Mouse (Mus musculus) MEL (cell line): ENCODE measurements around the gene Brcc3. TPM values are rescaled to one million over a fixed set of nuclear protein-coding genes. Genes with fewer than 3 reads are reported as not detected.
A peak's percentile ranks its signal among the peaks of the same experiment; 100 is the strongest.

Source experiments
- DNase-seq: peaks from one replicate; pipeline ENCODE4 v3.0.0; 2011; ENCODE audit warnings: low read depth, low spot score
- H3K27ac ChIP-seq: 2 replicates; pipeline ENCODE4 v1.5.1; 2012; ENCODE audit warnings: low read depth, mild to moderate bottlenecking, control low read depth, low read length, moderate library complexity; ENCODE audit not compliant: control insufficient read depth
- H3K27me3 ChIP-seq, 2 experiments: fragments of 150-350 bp in 1 of 2; sonication (generic) in 1 of 2; 2 replicates each; pipeline ENCODE4 v1.6.1; 2012; ENCODE audit warnings: low read length in 2 of 2, mild to moderate bottlenecking in 2 of 2, improper control_type of control experiment in 1 of 2, moderate library complexity in 1 of 2; ENCODE audit not compliant: insufficient read depth in 2 of 2, control insufficient read depth in 1 of 2
- H3K36me3 ChIP-seq, 2 experiments: 2 replicates each; pipeline ENCODE4 v1.6.1; 2012 to 2014; ENCODE audit warnings: low read length in 2 of 2, improper control_type of control experiment in 1 of 2, inconsistent platforms in 1 of 2, mild to moderate bottlenecking in 1 of 2; ENCODE audit not compliant: insufficient read depth in 2 of 2, control insufficient read depth in 1 of 2
- H3K4me1 ChIP-seq, 2 experiments: fragments of 150-350 bp in 1 of 2; sonication (generic) in 1 of 2; 2 replicates each; pipeline ENCODE4 v1.6.1; 2012; ENCODE audit warnings: low read length in 2 of 2, improper control_type of control experiment in 1 of 2, mild to moderate bottlenecking in 1 of 2; ENCODE audit not compliant: insufficient read depth in 2 of 2, control insufficient read depth in 1 of 2
- H3K4me3 ChIP-seq, 2 experiments: fragments of 150-350 bp in 1 of 2; sonication (generic) in 1 of 2; 2 replicates each; pipeline ENCODE4 v1.5.1; 2012; ENCODE audit warnings: low read depth in 2 of 2, low read length in 2 of 2, mild to moderate bottlenecking in 2 of 2, moderate library complexity in 2 of 2, control low read depth in 1 of 2, improper control_type of control experiment in 1 of 2; ENCODE audit not compliant: control insufficient read depth in 1 of 2, insufficient read depth in 1 of 2
- H3K79me2 ChIP-seq: 2 replicates; pipeline ENCODE4 v1.6.1; 2012; ENCODE audit warnings: mild to moderate bottlenecking, low read length, moderate library complexity; ENCODE audit not compliant: control insufficient read depth, poor library complexity, insufficient read depth
- H3K9ac ChIP-seq: 2 replicates; pipeline ENCODE4 v1.6.1; 2012; ENCODE audit warnings: low read depth, mild to moderate bottlenecking, control low read depth, low read length, moderate library complexity; ENCODE audit not compliant: control insufficient read depth, poor library complexity, severe bottlenecking
- H3K9me3 ChIP-seq: fragments of 150-350 bp; sonication (generic); replicated peaks from 2 replicates; pipeline ENCODE4 v1.6.1; 2012; ENCODE audit warnings: mild to moderate bottlenecking, low read length, improper control_type of control experiment, moderate library complexity; ENCODE audit not compliant: insufficient read depth
- BHLHE40 ChIP-seq: IDR thresholded peaks from 2 replicates; pipeline ENCODE4 v1.6.1; 2012; ENCODE audit warnings: low read depth, mild to moderate bottlenecking, inconsistent platforms, low read length, improper control_type of control experiment, borderline replicate concordance
- CHD1 ChIP-seq: IDR thresholded peaks from 2 replicates; pipeline ENCODE4 v1.6.1; 2012; ENCODE audit warnings: low read depth, mild to moderate bottlenecking, inconsistent platforms, low read length, improper control_type of control experiment
- CHD2 ChIP-seq: IDR thresholded peaks from 2 replicates; pipeline ENCODE4 v1.6.1; 2011; ENCODE audit warnings: low read length, improper control_type of control experiment
- ELF1 ChIP-seq: IDR thresholded peaks from 2 replicates; pipeline ENCODE4 v1.6.1; 2014; ENCODE audit warnings: low read depth, mild to moderate bottlenecking, inconsistent platforms, low read length, improper control_type of control experiment, moderate library complexity
- EP300 ChIP-seq, 2 experiments: IDR thresholded peaks; 2 replicates each; pipeline ENCODE4 v1.6.1; 2011; ENCODE audit warnings: improper control_type of control experiment in 2 of 2, low read length in 2 of 2, low read depth in 1 of 2, mild to moderate bottlenecking in 1 of 2
- ETS1 ChIP-seq: IDR thresholded peaks from 2 replicates; pipeline ENCODE4 v1.6.1; 2012; ENCODE audit warnings: low read depth, mild to moderate bottlenecking, inconsistent platforms, low read length, improper control_type of control experiment, moderate library complexity
- GATA1 ChIP-seq: IDR thresholded peaks from 2 replicates; pipeline ENCODE4 v1.6.1; 2011; ENCODE audit warnings: low read depth, low read length, improper control_type of control experiment
- HCFC1 ChIP-seq: IDR thresholded peaks from 2 replicates; pipeline ENCODE4 v1.6.1; 2012; ENCODE audit warnings: low read depth, mild to moderate bottlenecking, inconsistent platforms, low read length, improper control_type of control experiment, moderate library complexity
- MAX ChIP-seq: IDR thresholded peaks from 2 replicates; pipeline ENCODE4 v1.6.1; 2011; ENCODE audit warnings: low read length, improper control_type of control experiment
- MAZ ChIP-seq: IDR thresholded peaks from 2 replicates; pipeline ENCODE4 v1.6.1; 2012; ENCODE audit warnings: low read depth, mild to moderate bottlenecking, inconsistent platforms, low read length, improper control_type of control experiment
- MEF2A ChIP-seq: IDR thresholded peaks from 2 replicates; pipeline ENCODE4 v1.6.1; 2014; ENCODE audit warnings: low read depth, mild to moderate bottlenecking, inconsistent platforms, low read length, improper control_type of control experiment; ENCODE audit not compliant: poor library complexity, insufficient replicate concordance, severe bottlenecking; ENCODE audit errors: extremely low read depth
- MXI1 ChIP-seq: IDR thresholded peaks from 2 replicates; pipeline ENCODE4 v1.6.1; 2011; ENCODE audit warnings: mild to moderate bottlenecking, low read depth, low read length, improper control_type of control experiment
- MYC ChIP-seq: IDR thresholded peaks from 2 replicates; pipeline ENCODE4 v1.6.1; 2011; ENCODE audit warnings: low read depth, mild to moderate bottlenecking, low read length, improper control_type of control experiment, moderate library complexity
- NELFE ChIP-seq: IDR thresholded peaks from 2 replicates; pipeline ENCODE4 v1.6.1; 2011; ENCODE audit warnings: low read depth, low read length, improper control_type of control experiment
- NRF1 ChIP-seq: IDR thresholded peaks from 2 replicates; pipeline ENCODE4 v1.6.1; 2014; ENCODE audit warnings: low read depth, mild to moderate bottlenecking, inconsistent platforms, low read length, improper control_type of control experiment, moderate library complexity; ENCODE audit not compliant: poor library complexity, insufficient read depth, severe bottlenecking
- POLR2A ChIP-seq, 2 experiments: IDR thresholded peaks; 2 replicates each; pipeline ENCODE4 v1.6.1; 2011 to 2012; ENCODE audit warnings: low read length in 2 of 2, mild to moderate bottlenecking in 2 of 2, control low read depth in 1 of 2, improper control_type of control experiment in 1 of 2, low read depth in 1 of 2, moderate library complexity in 1 of 2; ENCODE audit not compliant: control insufficient read depth in 1 of 2, insufficient read depth in 1 of 2, poor library complexity in 1 of 2
- POLR2AphosphoS5 ChIP-seq: IDR thresholded peaks from 2 replicates; pipeline ENCODE4 v1.6.1; 2012; ENCODE audit warnings: low read depth, borderline replicate concordance, mild to moderate bottlenecking, inconsistent platforms, low read length, moderate library complexity, mixed read lengths
- RAD21 ChIP-seq: IDR thresholded peaks from 2 replicates; pipeline ENCODE4 v1.6.1; 2011; ENCODE audit warnings: mild to moderate bottlenecking, low read depth, low read length, improper control_type of control experiment
- RCOR1 ChIP-seq: IDR thresholded peaks from 2 replicates; pipeline ENCODE4 v1.6.1; 2012; ENCODE audit warnings: low read depth, mild to moderate bottlenecking, inconsistent platforms, low read length, improper control_type of control experiment
- SIN3A ChIP-seq: IDR thresholded peaks from 2 replicates; pipeline ENCODE4 v1.6.1; 2012; ENCODE audit warnings: low read length, improper control_type of control experiment, inconsistent platforms
- SMC3 ChIP-seq: IDR thresholded peaks from 2 replicates; pipeline ENCODE4 v1.6.1; 2011; ENCODE audit warnings: low read depth, low read length, improper control_type of control experiment
- TAL1 ChIP-seq: IDR thresholded peaks from 2 replicates; pipeline ENCODE4 v1.6.1; 2012; ENCODE audit warnings: mild to moderate bottlenecking, inconsistent platforms, low read length, moderate library complexity, mixed read lengths
- TCF12 ChIP-seq: IDR thresholded peaks from 2 replicates; pipeline ENCODE4 v1.6.1; 2014; ENCODE audit warnings: low read depth, mild to moderate bottlenecking, inconsistent platforms, low read length, improper control_type of control experiment, moderate library complexity
- UBTF ChIP-seq: IDR thresholded peaks from 2 replicates; pipeline ENCODE4 v1.6.1; 2012; ENCODE audit warnings: low read depth, mild to moderate bottlenecking, inconsistent platforms, low read length, improper control_type of control experiment, moderate library complexity, borderline replicate concordance; ENCODE audit not compliant: insufficient read depth
- USF1 ChIP-seq: IDR thresholded peaks from 2 replicates; pipeline ENCODE4 v1.6.1; 2014; ENCODE audit warnings: low read depth, mild to moderate bottlenecking, inconsistent platforms, low read length, improper control_type of control experiment, moderate library complexity
- USF2 ChIP-seq, 2 experiments: IDR thresholded peaks; 2 replicates each; pipeline ENCODE4 v1.6.1; 2011 to 2012; ENCODE audit warnings: improper control_type of control experiment in 2 of 2, low read length in 2 of 2, borderline replicate concordance in 1 of 2, inconsistent platforms in 1 of 2, low read depth in 1 of 2, mild to moderate bottlenecking in 1 of 2; ENCODE audit not compliant: insufficient read depth in 1 of 2
- ZC3H11A ChIP-seq: IDR thresholded peaks from 2 replicates; pipeline ENCODE4 v1.6.1; 2012; ENCODE audit warnings: low read depth, mild to moderate bottlenecking, inconsistent platforms, low read length, improper control_type of control experiment
- ZKSCAN1 ChIP-seq: IDR thresholded peaks from 2 replicates; pipeline ENCODE4 v1.6.1; 2012; ENCODE audit warnings: low read depth, mild to moderate bottlenecking, inconsistent platforms, low read length, improper control_type of control experiment, moderate library complexity
- ZMIZ1 ChIP-seq: IDR thresholded peaks from 2 replicates; pipeline ENCODE4 v1.6.1; 2012; ENCODE audit warnings: low read depth, mild to moderate bottlenecking, inconsistent platforms, low read length, improper control_type of control experiment, moderate library complexity
- ZNF384 ChIP-seq: IDR thresholded peaks from 2 replicates; pipeline ENCODE4 v1.6.1; 2012; ENCODE audit warnings: low read depth, mild to moderate bottlenecking, inconsistent platforms, low read length, improper control_type of control experiment
- polyA plus RNA-seq, 2 experiments: library from polyadenylated mRNA; stranded (reverse) in 1 of 2; unstranded in 1 of 2; fragments of >175 nt in 1 of 2; fragments of >200 nt in 1 of 2; gene quantifications; 2 replicates each; pipeline versions ENCODE4 v1.2.1 to v1.2.4; 2012; ENCODE audit warnings: low replicate concordance in 2 of 2, low read depth in 1 of 2; ENCODE audit not compliant: insufficient read length in 2 of 2, insufficient read depth in 1 of 2, missing spikeins in 1 of 2
- total RNA-seq: library from RNA; depleted of rRNA; stranded (reverse); fragments of 300-350 nt; gene quantifications from 2 replicates; pipeline ENCODE4 v1.2.3, GENCODE M21; 2012

Gene Brcc3
- total and polyA plus RNA-seq, 3 experiments = 18.4 to 51.7 TPM; not detected in 1

- H3K79me2 ChIP-seq = peaks cover 10% of the 10 kb centered on the region
- peaks cover 0 to 17% of the 10 kb centered on the region in 2 experiments; a peak in 2 of 4 replicates for H3K36me3 ChIP-seq
- H3K27ac ChIP-seq = peak overlapping the region; percentile 47; the same call in 1 of the 2 replicates
- peak overlapping the region; percentile 68 for H3K9ac ChIP-seq
- peak; percentile 31 for DNase-seq
- H3K4me3 ChIP-seq = peak overlapping the region in 1 of 2 experiments; percentile 73; a peak in 2 of 4 replicates
- peaks cover 3 to 7% of the 10 kb centered on the region in 2 experiments for H3K4me1 ChIP-seq
- TF ChIP-seq SMC3 = no peak
- TF ChIP-seq ZC3H11A = no peak
- TF ChIP-seq NRF1 = no peak
- no peak for TF ChIP-seq MEF2A
- TF ChIP-seq USF1 = no peak
- no peak for TF ChIP-seq ZMIZ1
- no peak for TF ChIP-seq MAX
- no peak for TF ChIP-seq MYC
- TF ChIP-seq SIN3A = no peak
- TF ChIP-seq EP300 (IDR thresholded peaks at IDR 0.05; ENCODE audit: low read depth in 1 of 2, low read length in 2 of 2) = no peak
- no peak for TF ChIP-seq GATA1
- H3K27me3 ChIP-seq = no peaks in the 10 kb centered on the region
- no peaks in the 10 kb centered on the region for H3K9me3 ChIP-seq
These were observed 35.3 kb upstream of the Brcc3 start for GRCm38 (mm10) chrX:75381176-75381575.

- H3K9me3 ChIP-seq = no peaks in the 10 kb centered on the region
- peak overlapping the region; percentile 77 for H3K27ac ChIP-seq
- peaks cover 3 to 4% of the 10 kb centered on the region in 2 experiments for H3K4me1 ChIP-seq
- peak overlapping the region; percentile 68 for H3K9ac ChIP-seq
- TF ChIP-seq TAL1 (no peak), ELF1 (no peak), BHLHE40 (no peak; the same call in 1 of the 2 replicates), ZMIZ1 (no peak), POLR2A (IDR thresholded peaks at IDR 0.05; ENCODE audit: control insufficient read depth in 1 of 2, insufficient read depth in 1 of 2, low read depth in 1 of 2, low read length in 2 of 2, poor library complexity in 1 of 2) (no peak), MAZ (no peak), CHD2 (no peak), ZC3H11A (no peak), USF2 (IDR thresholded peaks at IDR 0.05; ENCODE audit: borderline replicate concordance in 1 of 2, insufficient read depth in 1 of 2, low read depth in 1 of 2, low read length in 2 of 2) (no peak), ZNF384 (peak; percentile 56; the same call in 1 of the 2 replicates), RAD21 (no peak), ZKSCAN1 (no peak), ETS1 (no peak), RCOR1 (no peak), UBTF (no peak), CHD1 (no peak), NRF1 (no peak), POLR2AphosphoS5 (no peak), TCF12 (no peak), MXI1 (peak; percentile 56; the same call in 1 of the 2 replicates), EP300 (IDR thresholded peaks at IDR 0.05; ENCODE audit: low read depth in 1 of 2, low read length in 2 of 2) (no peak), NELFE (no peak), MYC (peak; percentile 76), GATA1 (no peak), HCFC1 (no peak), SMC3 (no peak)
- peak overlapping the region; percentile 52 to 73 for H3K4me3 ChIP-seq
- peaks cover 10% of the 10 kb centered on the region for H3K79me2 ChIP-seq
- no peaks in the 10 kb centered on the region for H3K27me3 ChIP-seq
- DNase-seq = peak; percentile 42
- H3K36me3 ChIP-seq = peaks cover 0 to 13% of the 10 kb centered on the region in 2 experiments; a peak in 2 of 4 replicates
These were observed 34.7 kb upstream of the Brcc3 start for GRCm38 (mm10) chrX:75381699-75382098.
